Mouse (Mus musculus) limb, embryonic 10.5 days (tissue): ENCODE results near the gene Txndc11. TPM values are rescaled to one million over a fixed set of nuclear protein-coding genes. Genes with fewer than 3 reads are reported as not detected.

ENCODE experiments used
- microRNA-seq: library from miRNA; unstranded; fragments of <30 nt; microRNA quantifications from one replicate; pipeline ENCODE4, GENCODE M21; 2017
- polyA plus RNA-seq: library from polyadenylated mRNA; unstranded; fragments of >200 nt; fragmentation: Nextera tagmentation; extraction: Ambion mirVana; gene quantifications from 2 replicates; pipeline ENCODE4 v1.2.1, GENCODE M21; 2016

The Txndc11 gene
- polyA plus RNA-seq, 1 experiment from 2014 or later: 33.4 TPM

Small RNA genes lying within 50 kb of the gene (microRNA-seq; reads per million reads assigned to microRNA genes)
- gene Gm23935: 449 reads per million, percentile 66 among the genes with 10 or more reads in this experiment

Other genes with a start within 250 kb of the Txndc11 start
- gene Snn, start 73.7 kb downstream of the Txndc11 start, polyA plus RNA-seq: 47.6 and 55.1 TPM in 2 replicates
- gene Litaf, start 68.5 kb downstream of the Txndc11 start, polyA plus RNA-seq: 87.5 and 91.1 TPM in 2 replicates
- 61.9 and 71.3 TPM in 2 replicates for gene Zc3h7a, start 41.7 kb upstream of the Txndc11 start, polyA plus RNA-seq
- gene Rsl1d1, start 68.7 kb upstream of the Txndc11 start, polyA plus RNA-seq: 278 and 326 TPM in 2 replicates
- gene Gspt1, start 119.7 kb upstream of the Txndc11 start, polyA plus RNA-seq: 103 and 117 TPM in 2 replicates
- not detected in 2 replicates for gene Tnfrsf17, start 179.2 kb upstream of the Txndc11 start, polyA plus RNA-seq
- gene Snx29, start 188.3 kb upstream of the Txndc11 start, polyA plus RNA-seq: 9.9 and 12.5 TPM in 2 replicates